Mouse (Mus musculus) C2C12 (cell line): ENCODE measurements around the gene Eaf2.

ENCODE experiments used
- CTCF ChIP-seq: IDR thresholded peaks from one replicate; pipeline ENCODE4 v1.5.1; 2011; ENCODE audit not compliant: control insufficient read depth, insufficient read depth, insufficient read length
- MAX ChIP-seq: IDR thresholded peaks from one replicate; pipeline ENCODE4 v1.6.1; 2011; ENCODE audit warnings: mild to moderate bottlenecking, control low read depth

GRCm38 (mm10) chr16:36813680-36814079 is 61.1 kb downstream of the Eaf2 start:
- TF ChIP-seq CTCF (no peak), MAX (no peak)
